Mouse (Mus musculus): ENCODE results near the gene Olfr658.

Olfr658 gene

GRCm38 (mm10) chr7:104646841-104647482, at the start of gene Olfr658:
TSS of gene Olfr658 (minus strand) at chr7:104647305.
- DNase-seq, result peak; percentile 4 to 17

DNA sequence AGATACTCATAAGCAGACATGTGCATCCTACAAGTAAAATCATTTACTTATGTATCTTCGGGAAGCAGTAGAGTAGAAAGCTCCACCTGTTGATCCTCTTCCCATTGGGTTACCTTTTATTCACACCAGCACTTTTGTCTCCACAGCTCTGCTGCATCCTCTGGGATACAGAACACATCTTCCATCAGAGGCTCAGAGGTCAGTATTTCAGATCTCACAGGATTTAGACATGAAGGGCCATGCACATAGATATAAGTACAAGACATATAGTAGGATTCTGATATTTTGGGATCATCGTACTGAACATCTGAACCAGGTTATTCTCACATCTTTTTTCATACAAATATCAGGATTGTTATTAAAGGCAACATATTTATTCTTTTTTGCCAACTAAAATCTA, 39.1 kb upstream of the Olfr658 start, which contains the start of gene Olfr661:
Gene Olfr661, plus strand, starts transcription at position 301 of the 400 bp plus-strand sequence.
- DNase-seq, result no peak

DNA sequence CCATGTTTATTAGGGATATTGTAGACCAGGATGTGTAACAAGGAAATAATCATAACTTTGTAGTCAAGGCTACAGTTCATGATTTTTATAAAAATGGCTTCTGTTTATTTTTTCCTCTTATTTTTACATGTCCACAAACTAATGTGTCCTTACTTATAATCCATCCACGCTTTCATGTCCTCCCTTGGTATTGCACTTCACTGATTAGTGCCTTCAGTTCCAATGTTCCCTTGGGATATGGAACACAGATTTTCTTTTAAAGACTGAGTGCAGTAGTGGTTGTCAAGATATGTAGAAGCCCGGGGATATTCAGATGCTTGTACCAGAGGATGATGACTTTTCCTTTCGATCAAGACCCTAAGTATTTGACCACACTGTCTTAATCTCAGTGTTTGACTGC, 19.3 kb upstream of the Olfr658 start, which contains the start of gene Olfr659:
Gene Olfr659, plus strand, starts transcription at position 301 of the 400 bp plus-strand sequence.
- no peak for DNase-seq

GRCm38 (mm10) chr7:104624494-104624893, 22.6 kb downstream of the Olfr658 start, which contains the start of gene Olfr657:
TSS of gene Olfr657 (plus strand) at chr7:104624794.
- DNase-seq, result no peak

- DNase-seq, result no peak
Measured at GRCm38 (mm10) chr7:104613655-104614054, 33.5 kb downstream of the Olfr658 start, which contains the start of gene Olfr656. TSS of gene Olfr656 (plus strand) at chr7:104613955.

GRCm38 (mm10) chr7:104604727-104605126, 42.4 kb downstream of the Olfr658 start:
- DNase-seq, result no peak

- peak in 1 of 2 experiments; percentile 6 for DNase-seq
Measured at GRCm38 (mm10) chr7:104603173-104603572, 43.9 kb downstream of the Olfr658 start.

GRCm38 (mm10) chr7:104601679-104602078, 45.4 kb downstream of the Olfr658 start, which contains the start of gene Olfr655:
TSS of gene Olfr655 (minus strand) at chr7:104601779.
- DNase-seq, result no peak
